Comparison of ENCODE assay signal across 36 mouse cellular contexts in the genomic region with DNA sequence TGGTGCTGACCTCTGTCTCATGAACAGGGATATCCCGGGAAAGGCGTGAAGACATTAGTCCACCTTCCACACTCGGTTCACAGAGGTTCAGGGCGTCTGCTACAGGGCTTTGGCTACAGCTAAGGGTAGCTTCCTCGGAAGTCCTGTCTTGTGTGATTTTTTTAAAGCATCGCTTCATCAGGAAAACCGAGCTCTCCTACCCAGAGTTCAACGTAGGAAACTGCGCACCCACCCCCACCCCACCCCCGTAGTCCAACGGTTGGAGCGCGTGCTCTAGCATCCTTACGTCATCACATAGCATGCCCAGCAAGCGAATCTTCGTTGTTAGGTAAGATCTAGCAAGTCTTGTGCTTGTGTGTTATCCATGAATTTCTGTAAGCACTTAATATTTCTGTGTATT. TPM values are rescaled to one million over a fixed set of nuclear protein-coding genes. Genes with fewer than 3 reads are reported as not detected.
"Had no signal": no experiment of that assay in that cellular context is flagged by ENCODE, and none has a peak within 500 bp of the region (broad histone marks: within the 10 kb centered on the region; RNA-seq: fewer than 3 reads in every experiment).

No protein-coding gene starts in this region.

- ATAC-seq: hindbrain, embryonic 16.5 days; hindbrain, postnatal 0 days; inflammation-experienced regulatory T-cells, adult 6 months; intestine, embryonic 15.5 days; intestine, embryonic 16.5 days; intestine, postnatal 0 days had no signal

- H3K9ac ChIP-seq: heart, embryonic 13.5 days; heart, embryonic 15.5 days; hindbrain, embryonic 12.5 days; hindbrain, embryonic 13.5 days; hindbrain, embryonic 14.5 days; hindbrain, embryonic 15.5 days; intestine, embryonic 15.5 days; kidney, embryonic 15.5 days had no signal

- H3K9me3 ChIP-seq: heart, embryonic 10.5 days; heart, embryonic 13.5 days; heart, embryonic 15.5 days; hindbrain, embryonic 10.5 days; hindbrain, embryonic 12.5 days; hindbrain, embryonic 13.5 days; hindbrain, embryonic 15.5 days; intestine, embryonic 15.5 days; kidney, embryonic 15.5 days had no signal

- H3K36me3 ChIP-seq: hindbrain, embryonic 13.5 days; hindbrain, embryonic 15.5 days; intestine, embryonic 15.5 days had no signal

- H3K27ac ChIP-seq: heart, embryonic 10.5 days; heart, embryonic 13.5 days; heart, embryonic 15.5 days; hindbrain, embryonic 10.5 days; hindbrain, embryonic 12.5 days; hindbrain, embryonic 13.5 days; hindbrain, embryonic 14.5 days; hindbrain, embryonic 15.5 days; hindbrain, postnatal 0 days; intestine, embryonic 15.5 days; kidney, embryonic 15.5 days; kidney, postnatal 0 days; layer of hippocampus, adult 2 months had no signal

- H3K4me1 ChIP-seq: heart, embryonic 10.5 days; heart, embryonic 13.5 days; heart, embryonic 15.5 days; hindbrain, embryonic 10.5 days; hindbrain, embryonic 12.5 days; hindbrain, embryonic 13.5 days; hindbrain, embryonic 15.5 days; intestine, embryonic 15.5 days; kidney, embryonic 15.5 days had no signal

- H3K4me2 ChIP-seq: heart, embryonic 11.5 days; heart, embryonic 13.5 days; heart, embryonic 15.5 days; hindbrain, embryonic 12.5 days; hindbrain, embryonic 13.5 days; hindbrain, embryonic 14.5 days; hindbrain, embryonic 15.5 days; intestine, embryonic 15.5 days; kidney, embryonic 15.5 days had no signal

- H3K27me3 ChIP-seq: heart, embryonic 13.5 days; heart, embryonic 15.5 days; hindbrain, embryonic 12.5 days; hindbrain, embryonic 13.5 days; hindbrain, embryonic 15.5 days; intestine, embryonic 15.5 days; kidney, embryonic 15.5 days had no signal

- H3K4me3 ChIP-seq: heart, embryonic 10.5 days; heart, embryonic 13.5 days; heart, embryonic 15.5 days; hindbrain, embryonic 10.5 days; hindbrain, embryonic 12.5 days; hindbrain, embryonic 13.5 days; hindbrain, embryonic 15.5 days; intestine, embryonic 15.5 days; kidney, embryonic 15.5 days; layer of hippocampus, adult 2 months had no signal

- DNase-seq: heart, postnatal 10 days; heart, postnatal 14 days; heart, postnatal 36 days; heart, postnatal 4 days; kidney, adult 11 months; kidney, adult 18-20 months; kidney, adult 2 months; kidney, adult 8-10 months; kidney, adult 9 months; kidney, postnatal 10 days; kidney, postnatal 14 days; kidney, postnatal 25 days; kidney, postnatal 36 days; kidney, postnatal 4 days; layer of hippocampus, adult 9-11 months; layer of hippocampus, postnatal 36 days had no signal

RNA-seq across cellular contexts. Expression of gene Pmch, which starts 44.8 kb away (rescaled TPM):
- polyA plus RNA-seq: intestine, postnatal 0 days; kidney, adult 2 months; kidney, embryonic 14.5 days; kidney, postnatal 0 days; large intestine, adult 2 months had no signal
